Mouse (Mus musculus) bone marrow, adult 2 months (tissue): Measurements from ENCODE around the gene Trex1.

Experiments
- CTCF ChIP-seq: fragments of 200-500 bp; IDR thresholded peaks from 2 replicates; pipeline ENCODE4 v1.5.1; 2011; ENCODE audit warnings: low read length, control low read depth; ENCODE audit not compliant: control insufficient read depth, insufficient read depth
- POLR2A ChIP-seq: fragments of 200-500 bp; IDR thresholded peaks from 2 replicates; pipeline ENCODE4 v1.6.1; 2011; ENCODE audit warnings: low read depth, mild to moderate bottlenecking, control low read depth, low read length, borderline replicate concordance; ENCODE audit not compliant: control insufficient read depth

DNA sequence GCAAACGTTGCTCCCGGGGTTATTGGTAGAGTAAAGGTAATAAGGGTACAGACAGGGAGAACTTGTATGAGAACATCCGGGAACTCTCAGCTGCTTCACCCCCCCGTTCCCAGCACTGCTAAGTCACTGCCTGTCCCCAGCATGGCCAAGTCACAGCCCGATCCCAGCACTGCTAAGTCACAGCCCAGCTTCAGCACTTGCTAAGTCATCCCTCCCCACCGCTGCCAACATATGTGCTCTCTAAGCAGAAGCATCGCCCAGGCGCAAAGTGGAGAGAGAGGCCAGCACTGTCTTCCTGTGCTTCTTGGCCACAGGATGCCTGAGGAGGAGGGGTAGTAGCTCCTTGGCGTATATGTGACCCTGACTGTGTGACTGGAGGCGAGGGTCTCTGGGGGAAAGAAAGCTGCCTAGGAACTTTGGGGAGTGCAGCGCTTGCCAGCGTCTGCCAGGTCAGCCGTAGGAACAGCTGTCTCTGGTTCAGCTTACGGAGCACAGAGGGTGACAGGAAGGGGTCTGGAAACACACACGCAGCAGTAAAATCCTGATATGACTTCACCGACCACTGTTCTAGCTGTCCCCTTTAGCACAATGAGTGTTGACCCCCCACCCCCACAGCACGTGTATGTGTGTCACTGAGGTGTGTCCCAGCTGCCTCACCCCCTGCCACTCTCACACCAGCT, 49.8 kb downstream of the Trex1 start:
- TF ChIP-seq CTCF (no peak), POLR2A (no peak)
